Mouse (Mus musculus): Measurements from ENCODE around the gene Cd81. TPM values are rescaled to one million over a fixed set of nuclear protein-coding genes. Genes with fewer than 3 reads are reported as not detected.
A peak's percentile ranks its signal among the peaks of the same experiment; 100 is the strongest.

Cd81 gene
- polyA plus RNA-seq, 1 experiment = 78.4 TPM

DNA sequence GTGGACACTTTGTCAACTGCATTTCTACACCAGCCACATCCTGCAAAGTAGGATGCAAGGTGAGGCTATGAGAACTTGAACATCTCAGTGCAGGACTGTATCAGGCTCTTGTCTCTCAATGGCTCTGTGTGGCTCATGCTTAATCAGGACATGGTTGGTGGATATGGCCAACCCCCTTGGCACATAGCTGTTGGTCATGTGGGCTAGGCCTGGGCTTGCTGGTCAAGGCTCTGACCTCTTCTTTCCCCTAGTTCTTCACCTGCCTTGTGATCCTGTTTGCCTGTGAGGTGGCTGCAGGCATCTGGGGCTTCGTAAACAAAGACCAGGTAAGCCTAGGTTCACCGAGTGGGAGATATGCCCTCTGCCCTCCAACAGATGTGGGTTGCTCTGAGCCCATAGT is 13.2 kb downstream of the Cd81 start:
- no peak for TF ChIP-seq POLR2A (IDR thresholded peaks at IDR 0.05; ENCODE audit: control insufficient read depth, low read depth, low read length)
- no peak for TF ChIP-seq CTCF (IDR thresholded peaks at IDR 0.05; ENCODE audit: control insufficient read depth, insufficient read depth, insufficient replicate concordance, low read depth, low read length)
- Histone ChIP-seq H3K27me3 (ENCODE audit: control insufficient read depth, insufficient read depth, low read length) (no peaks in the 10 kb centered on the region), H3K4me3 (ENCODE audit: control insufficient read depth, low read depth, low read length) (no peak overlapping the region), H3K4me1 (ENCODE audit: control insufficient read depth, insufficient read depth, low read length) (peaks cover 15% of the 10 kb centered on the region), H3K36me3 (ENCODE audit: control insufficient read depth, insufficient read depth, low read length) (no peaks in the 10 kb centered on the region), H3K27ac (ENCODE audit: control insufficient read depth, insufficient read depth, low read depth, low read length) (no peak overlapping the region)

GRCm38 (mm10) chr7:143067469-143067868 is 14.9 kb downstream of the Cd81 start:
- no peak overlapping the region for H3K4me3 ChIP-seq (ENCODE audit: control insufficient read depth, low read depth, low read length)
- H3K4me1 ChIP-seq (ENCODE audit: control insufficient read depth, insufficient read depth, low read length) = peaks cover 15% of the 10 kb centered on the region
- no peaks in the 10 kb centered on the region for H3K27me3 ChIP-seq (ENCODE audit: control insufficient read depth, insufficient read depth, low read length)
- H3K27ac ChIP-seq (ENCODE audit: control insufficient read depth, insufficient read depth, low read depth, low read length) = no peak overlapping the region
- H3K36me3 ChIP-seq (ENCODE audit: control insufficient read depth, insufficient read depth, low read length) = no peaks in the 10 kb centered on the region
- no peak for TF ChIP-seq POLR2A (IDR thresholded peaks at IDR 0.05; ENCODE audit: control insufficient read depth, low read depth, low read length)
- TF ChIP-seq CTCF (IDR thresholded peaks at IDR 0.05; ENCODE audit: control insufficient read depth, insufficient read depth, insufficient replicate concordance, low read depth, low read length) = no peak

- Histone ChIP-seq H3K4me3 (ENCODE audit: control insufficient read depth, low read depth, low read length) (peak overlapping the region; percentile 94), H3K27me3 (ENCODE audit: control insufficient read depth, insufficient read depth, low read length) (no peaks in the 10 kb centered on the region), H3K4me1 (ENCODE audit: control insufficient read depth, insufficient read depth, low read length) (peaks cover 15% of the 10 kb centered on the region), H3K27ac (ENCODE audit: control insufficient read depth, insufficient read depth, low read depth, low read length) (peak overlapping the region; percentile 90), H3K36me3 (ENCODE audit: control insufficient read depth, insufficient read depth, low read length) (no peaks in the 10 kb centered on the region)
- TF ChIP-seq CTCF (IDR thresholded peaks at IDR 0.05; ENCODE audit: control insufficient read depth, insufficient read depth, insufficient replicate concordance, low read depth, low read length) (no peak), POLR2A (IDR thresholded peaks at IDR 0.05; ENCODE audit: control insufficient read depth, low read depth, low read length) (no peak)
Measured at GRCm38 (mm10) chr7:143067897-143068296, 15.4 kb downstream of the Cd81 start.

- peaks cover 15% of the 10 kb centered on the region for H3K4me1 ChIP-seq (ENCODE audit: control insufficient read depth, insufficient read depth, low read length)
- peak overlapping the region; percentile 90 for H3K27ac ChIP-seq (ENCODE audit: control insufficient read depth, insufficient read depth, low read depth, low read length)
- TF ChIP-seq POLR2A (IDR thresholded peaks at IDR 0.05; ENCODE audit: control insufficient read depth, low read depth, low read length) (no peak), CTCF (IDR thresholded peaks at IDR 0.05; ENCODE audit: control insufficient read depth, insufficient read depth, insufficient replicate concordance, low read depth, low read length) (no peak)
- no peaks in the 10 kb centered on the region for H3K27me3 ChIP-seq (ENCODE audit: control insufficient read depth, insufficient read depth, low read length)
- peak overlapping the region; percentile 94 for H3K4me3 ChIP-seq (ENCODE audit: control insufficient read depth, low read depth, low read length)
- no peaks in the 10 kb centered on the region for H3K36me3 ChIP-seq (ENCODE audit: control insufficient read depth, insufficient read depth, low read length)
Measured at GRCm38 (mm10) chr7:143068316-143068881, 15.9 kb downstream of the Cd81 start.

DNA sequence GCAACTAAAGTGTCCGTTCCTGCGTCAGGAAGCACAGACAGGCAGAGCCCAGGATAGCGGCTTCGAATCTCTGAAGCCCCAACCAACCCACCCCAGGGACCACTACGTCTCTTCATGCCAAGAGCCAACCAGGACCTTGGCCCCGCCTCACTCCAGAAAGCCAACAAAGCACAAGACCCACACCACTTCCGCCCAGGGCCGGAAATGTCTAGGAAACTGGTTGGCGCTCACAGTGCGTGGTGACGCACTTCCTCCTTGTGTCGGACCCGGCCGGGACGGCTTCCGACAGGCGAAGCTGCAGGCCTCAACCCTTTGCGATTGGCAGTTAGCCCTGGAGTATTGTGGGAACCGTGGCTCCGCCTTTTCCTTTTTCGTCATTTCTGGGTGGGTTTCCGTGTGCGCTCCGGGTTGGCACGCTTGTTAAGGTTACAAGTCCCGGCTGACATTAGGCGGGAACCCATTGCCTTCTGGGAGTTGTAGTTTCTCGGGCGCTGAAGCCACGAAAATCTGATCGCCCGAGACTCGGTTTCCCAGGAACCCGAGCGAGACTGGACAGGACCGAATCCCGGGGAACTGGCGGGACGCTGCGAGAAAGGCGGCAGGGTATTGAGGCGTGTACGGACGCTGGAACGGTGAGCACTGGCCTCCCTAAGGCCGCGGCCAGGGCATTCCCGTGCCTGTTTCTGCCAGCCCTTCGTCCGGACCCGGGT is 16.5 kb downstream of the Cd81 start, which contains the start of gene Tssc4:
Gene Tssc4, plus strand, starts transcription at position 368 of the 710 bp plus-strand sequence.
- peak within 1 kb of the TSS; percentile 94 for H3K4me3 ChIP-seq (ENCODE audit: control insufficient read depth, low read depth, low read length)
- H3K27me3 ChIP-seq (ENCODE audit: control insufficient read depth, insufficient read depth, low read length) = no peaks in the 10 kb centered on the region
- H3K4me1 ChIP-seq (ENCODE audit: control insufficient read depth, insufficient read depth, low read length) = peaks cover 15% of the 10 kb centered on the region
- peak within 1 kb of the TSS; percentile 90 for H3K27ac ChIP-seq (ENCODE audit: control insufficient read depth, insufficient read depth, low read depth, low read length)
- no peak for TF ChIP-seq CTCF (IDR thresholded peaks at IDR 0.05; ENCODE audit: control insufficient read depth, insufficient read depth, insufficient replicate concordance, low read depth, low read length)
- TF ChIP-seq POLR2A (IDR thresholded peaks at IDR 0.05; ENCODE audit: control insufficient read depth, low read depth, low read length) = peak; percentile 68
- no peaks in the 10 kb centered on the region for H3K36me3 ChIP-seq (ENCODE audit: control insufficient read depth, insufficient read depth, low read length)

DNA sequence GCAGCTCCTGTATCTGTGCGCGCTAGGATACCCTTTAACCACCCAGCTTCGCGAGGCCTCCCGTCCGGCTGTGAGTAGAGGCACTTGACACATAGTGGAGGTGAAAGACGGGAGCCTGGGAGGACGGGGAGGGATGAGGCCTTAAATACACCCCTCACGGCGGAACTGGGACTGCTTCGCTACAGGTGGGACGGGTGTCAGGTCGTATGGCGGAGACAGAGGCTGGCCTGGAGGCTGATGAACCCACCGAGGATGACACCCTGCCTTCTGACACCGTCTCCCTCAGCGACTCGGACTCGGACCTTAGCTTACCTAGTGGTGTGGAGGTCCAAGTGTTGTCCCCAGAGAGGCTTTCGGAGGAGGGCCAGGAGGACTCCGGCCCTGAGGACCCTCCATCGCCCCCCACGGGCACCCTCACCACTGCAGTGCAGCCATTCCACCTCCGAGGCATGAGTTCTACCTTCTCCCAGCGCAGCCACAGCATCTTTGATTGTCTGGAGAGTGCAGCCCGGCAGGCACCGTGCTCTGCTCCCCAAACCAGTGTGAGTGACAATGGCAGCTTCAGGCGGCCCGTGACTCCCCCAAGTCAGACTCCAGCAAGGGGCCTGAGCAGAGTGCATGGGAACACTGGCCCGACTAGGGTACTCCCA is 17.3 kb downstream of the Cd81 start:
- H3K27ac ChIP-seq (ENCODE audit: control insufficient read depth, insufficient read depth, low read depth, low read length) = peak overlapping the region; percentile 90
- H3K4me1 ChIP-seq (ENCODE audit: control insufficient read depth, insufficient read depth, low read length) = peaks cover 15% of the 10 kb centered on the region
- no peaks in the 10 kb centered on the region for H3K27me3 ChIP-seq (ENCODE audit: control insufficient read depth, insufficient read depth, low read length)
- H3K4me3 ChIP-seq (ENCODE audit: control insufficient read depth, low read depth, low read length) = peak overlapping the region; percentile 94
- TF ChIP-seq CTCF (IDR thresholded peaks at IDR 0.05; ENCODE audit: control insufficient read depth, insufficient read depth, insufficient replicate concordance, low read depth, low read length) (0 out of 2 replicates have a peak, but pooled peaks have one; percentile 11), POLR2A (IDR thresholded peaks at IDR 0.05; ENCODE audit: control insufficient read depth, low read depth, low read length) (no peak)
- H3K36me3 ChIP-seq (ENCODE audit: control insufficient read depth, insufficient read depth, low read length) = no peaks in the 10 kb centered on the region

DNA sequence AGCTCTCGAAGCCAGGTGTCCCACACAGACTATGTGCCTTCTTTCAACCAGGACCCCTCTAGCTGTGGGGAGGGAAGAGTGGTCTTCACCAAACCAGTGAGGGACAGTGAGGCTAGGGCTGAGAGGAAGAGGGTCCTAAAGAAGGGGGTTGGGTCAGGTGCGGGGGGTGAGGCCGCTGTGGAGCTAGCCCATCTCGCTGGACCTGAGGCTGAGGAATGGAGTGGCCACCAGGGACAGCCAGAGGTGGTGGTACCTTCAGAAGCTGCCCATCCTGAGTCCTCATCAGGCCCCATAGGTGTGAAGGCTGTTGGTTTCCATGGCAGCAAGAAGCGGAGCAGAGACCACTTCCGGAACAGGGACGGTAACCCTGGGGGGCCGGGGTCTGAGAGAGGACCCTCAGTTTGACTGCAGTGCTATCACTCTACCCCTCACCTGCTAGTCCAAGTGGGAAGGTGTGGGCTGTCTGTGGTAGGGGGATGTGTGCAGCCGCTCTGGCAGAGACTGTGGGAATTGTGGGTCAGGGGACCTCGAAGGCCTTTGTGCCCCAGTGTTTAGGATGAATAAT is 18.0 kb downstream of the Cd81 start:
- Histone ChIP-seq H3K27me3 (ENCODE audit: control insufficient read depth, insufficient read depth, low read length) (no peaks in the 10 kb centered on the region), H3K36me3 (ENCODE audit: control insufficient read depth, insufficient read depth, low read length) (no peaks in the 10 kb centered on the region), H3K4me3 (ENCODE audit: control insufficient read depth, low read depth, low read length) (peak overlapping the region; percentile 94), H3K27ac (ENCODE audit: control insufficient read depth, insufficient read depth, low read depth, low read length) (0 out of 2 replicates have a peak overlapping the region, but pooled peaks have one; percentile 5), H3K4me1 (ENCODE audit: control insufficient read depth, insufficient read depth, low read length) (peaks cover 15% of the 10 kb centered on the region)
- no peak for TF ChIP-seq CTCF (IDR thresholded peaks at IDR 0.05; ENCODE audit: control insufficient read depth, insufficient read depth, insufficient replicate concordance, low read depth, low read length)
- TF ChIP-seq POLR2A (IDR thresholded peaks at IDR 0.05; ENCODE audit: control insufficient read depth, low read depth, low read length) = no peak; the same call in 1 of the 2 replicates

Data from testis, adult 2 months (tissue).